Mouse (Mus musculus) C2C12 (cell line): ENCODE results near the gene Wfdc3. TPM values are rescaled to one million over a fixed set of nuclear protein-coding genes. Genes with fewer than 3 reads are reported as not detected.
A peak's percentile ranks its signal among the peaks of the same experiment; 100 is the strongest.

Source experiments
- H3K27me3 ChIP-seq: one replicate; pipeline ENCODE4 v1.6.1; 2011; ENCODE audit not compliant: control insufficient read depth, insufficient read depth, insufficient read length
- H3K36me3 ChIP-seq: one replicate; pipeline ENCODE4 v1.6.1; 2011; ENCODE audit not compliant: control insufficient read depth, insufficient read depth
- H3K4me3 ChIP-seq: one replicate; pipeline ENCODE4 v1.5.1; 2011; ENCODE audit warnings: mild to moderate bottlenecking, control low read depth; ENCODE audit not compliant: poor library complexity, insufficient read depth, severe bottlenecking
- H3K79me2 ChIP-seq: one replicate; pipeline ENCODE4 v1.6.1; 2011; ENCODE audit not compliant: control insufficient read depth, insufficient read depth
- H3K79me3 ChIP-seq: one replicate; pipeline ENCODE4 v1.6.1; 2011; ENCODE audit warnings: low read depth, control low read depth
- H3ac ChIP-seq: one replicate; pipeline ENCODE3; 2011; ENCODE audit warnings: low read depth; ENCODE audit not compliant: control insufficient read depth, insufficient read length
- CEBPB ChIP-seq: IDR thresholded peaks from one replicate; pipeline ENCODE4 v1.6.1; 2011; ENCODE audit warnings: low read depth, mild to moderate bottlenecking, control low read depth, moderate library complexity
- CTCF ChIP-seq: IDR thresholded peaks from one replicate; pipeline ENCODE4 v1.5.1; 2011; ENCODE audit not compliant: control insufficient read depth, insufficient read depth, insufficient read length
- FOSL1 ChIP-seq: IDR thresholded peaks from one replicate; pipeline ENCODE4 v1.8.0; 2011; ENCODE audit warnings: mild to moderate bottlenecking, low read length; ENCODE audit not compliant: poor library complexity, insufficient read depth, severe bottlenecking
- MAX ChIP-seq: IDR thresholded peaks from one replicate; pipeline ENCODE4 v1.6.1; 2011; ENCODE audit warnings: mild to moderate bottlenecking, control low read depth
- MYOD1 ChIP-seq: IDR thresholded peaks from one replicate; pipeline ENCODE4 v1.6.1; 2011; ENCODE audit warnings: low read depth; ENCODE audit not compliant: control insufficient read depth, insufficient read length
- MYOG ChIP-seq: IDR thresholded peaks from one replicate; pipeline ENCODE4 v1.6.1; 2011; ENCODE audit not compliant: control insufficient read depth, insufficient read length; ENCODE audit errors: extremely low read depth
- USF1 ChIP-seq: IDR thresholded peaks from one replicate; pipeline ENCODE4 v1.6.1; 2011; ENCODE audit warnings: low read depth, mild to moderate bottlenecking, control low read depth, moderate library complexity
- polyA plus RNA-seq: library from polyadenylated mRNA; unstranded; fragments of >200 nt; fragmentation: generic; extraction: Trizol; gene quantifications from one replicate; pipeline ENCODE4 v1.2.1, GENCODE M21; 2012; ENCODE audit warnings: missing spikeins

The Wfdc3 gene
- polyA plus RNA-seq, 1 experiment, result 0.13 TPM

DNA sequence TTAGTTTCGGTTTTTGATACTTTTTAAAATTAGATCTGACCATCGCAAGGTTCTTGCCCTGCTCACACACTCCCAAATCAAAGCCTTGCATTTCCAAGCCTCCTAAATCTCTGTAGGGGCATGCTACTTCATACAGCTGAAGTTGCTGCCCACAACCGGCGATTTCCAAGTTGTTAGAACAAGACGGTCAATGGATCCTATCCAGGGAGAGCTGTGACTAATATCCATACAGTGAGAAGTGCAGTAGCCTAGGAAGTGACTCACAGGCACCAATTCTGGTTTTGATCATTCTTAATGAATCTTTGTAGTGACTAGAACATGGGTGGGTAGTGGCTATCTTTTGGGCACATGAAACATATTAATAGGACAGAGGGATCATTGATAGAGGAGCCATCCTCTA lies 44.0 kb downstream of the Wfdc3 start:
- peaks cover 16% of the 10 kb centered on the region for H3K27me3 ChIP-seq
- no peak overlapping the region for H3K4me3 ChIP-seq
- H3K79me2 ChIP-seq, result no peaks in the 10 kb centered on the region
- no peak overlapping the region for H3ac ChIP-seq
- no peaks in the 10 kb centered on the region for H3K79me3 ChIP-seq
- TF ChIP-seq FOSL1 (peak; percentile 28), MYOG (no peak), MYOD1 (no peak)
- no peaks in the 10 kb centered on the region for H3K36me3 ChIP-seq

DNA sequence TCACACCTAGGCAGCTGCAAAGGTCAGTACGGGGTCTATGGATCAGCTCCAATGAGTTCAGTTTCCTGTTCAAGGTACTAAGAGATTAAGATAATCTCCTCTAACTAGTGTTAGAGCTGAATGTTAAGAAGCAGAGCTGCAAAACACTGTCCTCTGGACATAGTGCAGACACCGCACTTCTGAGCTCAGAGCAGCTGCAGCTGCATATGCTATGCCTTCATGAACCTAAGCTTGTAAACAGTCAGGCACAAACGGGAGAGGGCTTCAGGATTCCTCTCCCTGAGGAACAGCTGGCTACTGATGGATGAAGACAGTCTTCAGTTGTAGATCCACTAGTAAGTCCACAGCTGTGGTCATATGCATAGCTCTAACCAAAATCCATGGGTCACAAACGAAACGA lies 44.8 kb downstream of the Wfdc3 start:
- no peaks in the 10 kb centered on the region for H3K79me3 ChIP-seq
- TF ChIP-seq CEBPB (no peak), USF1 (no peak), MYOG (no peak), FOSL1 (no peak), MAX (no peak), CTCF (no peak), MYOD1 (no peak)

DNA sequence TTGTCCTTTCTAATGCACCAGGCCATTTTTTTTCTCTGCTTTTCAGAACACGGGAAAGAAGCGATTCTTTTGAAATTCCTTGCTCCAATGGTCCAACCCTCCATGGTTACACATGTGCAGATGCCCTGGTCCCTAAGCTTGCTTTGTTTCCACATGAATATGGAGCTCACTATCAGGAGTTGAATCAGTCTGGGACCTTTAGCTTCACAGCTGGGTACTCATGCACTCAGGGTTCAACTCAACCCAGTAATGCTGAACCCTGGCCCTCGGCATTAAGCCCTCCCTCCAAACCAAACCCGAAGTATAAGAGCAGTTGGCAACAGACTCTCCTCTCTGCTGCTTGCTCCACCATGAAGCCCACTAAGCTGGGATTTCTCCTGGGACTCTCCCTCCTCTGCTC lies 47.5 kb downstream of the Wfdc3 start, which contains the start of gene Spint4:
Gene Spint4 (plus strand): TSS at position 301 of the 400 bp plus-strand sequence.
- no peaks in the 10 kb centered on the region for H3K79me2 ChIP-seq
- H3K27me3 ChIP-seq, result peaks cover 25% of the 10 kb centered on the region
- no peak for TF ChIP-seq MYOG
- no peak for TF ChIP-seq CEBPB
- no peak for TF ChIP-seq USF1
- TF ChIP-seq FOSL1, result no peak
- TF ChIP-seq MYOD1, result no peak
- no peak for TF ChIP-seq MAX
- no peak for TF ChIP-seq CTCF
- H3K79me3 ChIP-seq, result no peaks in the 10 kb centered on the region
- H3K4me3 ChIP-seq, result no peak within 1 kb of the TSS
- H3ac ChIP-seq, result no peak within 1 kb of the TSS
- no peaks in the 10 kb centered on the region for H3K36me3 ChIP-seq

More for the DNA sequence above, 44.8 kb downstream of the Wfdc3 start:
- Histone ChIP-seq H3K27me3 (peaks cover 16% of the 10 kb centered on the region), H3K36me3 (no peaks in the 10 kb centered on the region), H3K4me3 (no peak overlapping the region), H3K79me2 (no peaks in the 10 kb centered on the region), H3ac (no peak overlapping the region)

DNA sequence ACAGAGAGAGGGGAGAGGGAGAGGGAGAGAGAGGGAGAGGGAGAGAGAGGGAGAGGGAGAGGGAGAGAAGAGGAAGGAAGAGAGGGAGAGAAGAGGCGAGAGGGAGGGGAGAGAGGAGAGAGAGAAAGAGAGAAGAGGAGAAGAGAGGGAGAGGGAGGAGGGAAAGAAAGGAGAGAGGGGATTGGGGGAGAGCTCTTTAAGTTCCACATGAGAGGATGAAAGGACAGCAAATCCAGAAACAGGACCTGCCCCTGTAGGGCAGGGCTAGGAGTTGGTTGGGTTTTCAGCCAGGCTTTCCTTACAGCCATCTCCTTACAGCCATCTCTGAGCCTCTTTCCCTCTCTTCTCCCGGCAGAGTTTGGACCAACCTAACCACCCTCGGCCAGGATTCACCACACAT lies 60.9 kb downstream of the Wfdc3 start, which contains the start of gene Wfdc13:
Gene Wfdc13 (plus strand): TSS at position 301 of the 400 bp plus-strand sequence.
- Histone ChIP-seq H3K36me3 (no peaks in the 10 kb centered on the region), H3K27me3 (peaks cover 36% of the 10 kb centered on the region), H3ac (no peak within 1 kb of the TSS), H3K79me3 (no peaks in the 10 kb centered on the region), H3K4me3 (no peak within 1 kb of the TSS), H3K79me2 (no peaks in the 10 kb centered on the region)
- TF ChIP-seq USF1 (no peak), CEBPB (no peak), MYOD1 (no peak), CTCF (no peak), MAX (no peak), MYOG (no peak), FOSL1 (no peak)

Other genes with a start within 250 kb of the Wfdc3 start
- gene Pigt, start 248.4 kb downstream of the Wfdc3 start, polyA plus RNA-seq, result 74.3 TPM
- gene Wfdc2, start 183.5 kb downstream of the Wfdc3 start, polyA plus RNA-seq, result not detected
- not detected for gene Spint3, start 172.5 kb downstream of the Wfdc3 start, polyA plus RNA-seq
- not detected for gene Wfdc6a, start 160.5 kb downstream of the Wfdc3 start, polyA plus RNA-seq
- gene Eppin, start 152.3 kb downstream of the Wfdc3 start, polyA plus RNA-seq, result not detected
- not detected for gene Wfdc6b, start 132.4 kb downstream of the Wfdc3 start, polyA plus RNA-seq
- not detected for gene Wfdc8, start 132.3 kb downstream of the Wfdc3 start, polyA plus RNA-seq
- not detected for gene Wfdc16, start 107.1 kb downstream of the Wfdc3 start, polyA plus RNA-seq
- not detected for gene Wfdc10, start 89.9 kb downstream of the Wfdc3 start, polyA plus RNA-seq
- gene Wfdc9, start 89.3 kb downstream of the Wfdc3 start, polyA plus RNA-seq, result not detected
- gene Wfdc11, start 71.8 kb downstream of the Wfdc3 start, polyA plus RNA-seq, result not detected
- not detected for gene Wfdc13, start 60.8 kb downstream of the Wfdc3 start, polyA plus RNA-seq
- gene Spint4, start 47.4 kb downstream of the Wfdc3 start, polyA plus RNA-seq, result not detected
- not detected for gene Spint5, start 30.6 kb downstream of the Wfdc3 start, polyA plus RNA-seq
- 47.3 TPM for gene Dnttip1, start 52 bp upstream of the Wfdc3 start, polyA plus RNA-seq
- 279 TPM for gene Ube2c, start 24.0 kb upstream of the Wfdc3 start, polyA plus RNA-seq
- 4.7 TPM for gene Tnnc2, start 34.0 kb upstream of the Wfdc3 start, polyA plus RNA-seq
- gene Snx21, start 39.9 kb upstream of the Wfdc3 start, polyA plus RNA-seq, result 19.5 TPM
- gene Acot8, start 59.0 kb upstream of the Wfdc3 start, polyA plus RNA-seq, result 20.5 TPM
- gene Zswim3, start 59.2 kb upstream of the Wfdc3 start, polyA plus RNA-seq, result 2.9 TPM
- 10.0 TPM for gene Zswim1, start 76.8 kb upstream of the Wfdc3 start, polyA plus RNA-seq
- gene Spata25, start 82.6 kb upstream of the Wfdc3 start, polyA plus RNA-seq, result not detected
- 160 TPM for gene Ctsa, start 86.9 kb upstream of the Wfdc3 start, polyA plus RNA-seq
- gene Neurl2, start 87.5 kb upstream of the Wfdc3 start, polyA plus RNA-seq, result 11.3 TPM
- 13.3 TPM for gene Pltp, start 111.8 kb upstream of the Wfdc3 start, polyA plus RNA-seq
- 46.5 TPM for gene Pcif1, start 133.4 kb upstream of the Wfdc3 start, polyA plus RNA-seq
- 11.7 TPM for gene Zfp335, start 165.8 kb upstream of the Wfdc3 start, polyA plus RNA-seq
- 1.1 TPM for gene Mmp9, start 194.8 kb upstream of the Wfdc3 start, polyA plus RNA-seq
- 0.12 TPM for gene Slc12a5, start 214.9 kb upstream of the Wfdc3 start, polyA plus RNA-seq